In the genomic region with DNA sequence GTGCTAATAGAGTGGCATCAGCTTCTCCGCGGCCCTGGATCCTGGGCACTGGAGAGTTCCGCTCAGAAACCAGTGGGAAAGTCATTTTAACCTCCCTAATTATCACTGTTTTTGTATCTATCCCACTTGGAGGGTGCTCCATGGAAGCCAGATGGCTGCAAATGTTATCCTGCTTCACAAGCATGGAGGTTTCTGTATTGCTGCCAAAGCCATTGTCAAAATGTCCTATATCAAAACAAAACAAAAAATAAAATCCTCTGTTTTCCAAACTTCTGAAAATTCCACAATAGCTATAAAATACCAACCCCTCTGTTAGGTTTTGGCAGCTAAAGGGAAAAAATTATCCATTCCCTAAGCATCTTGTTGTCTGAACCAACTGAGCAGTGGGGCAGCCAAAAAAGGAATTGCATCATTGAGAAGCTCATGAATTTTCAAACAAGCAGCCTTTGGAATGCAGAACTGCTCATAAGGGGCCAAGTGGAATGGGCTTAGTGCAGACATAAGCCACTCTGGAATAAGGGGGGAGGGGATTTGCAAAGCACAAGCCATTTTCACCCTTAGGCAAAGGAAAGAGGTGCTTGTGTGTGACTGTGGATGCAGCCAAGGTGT, we compare ENCODE assay signal across 9 mouse cellular contexts.
DNase-seq lines count a peak whose midpoint lies in the region; ATAC-seq lines count a peak whose summit lies in the region.
"Had no signal": no experiment of that assay in that cellular context is flagged by ENCODE, and none has a peak within 500 bp of the region (broad histone marks: within the 10 kb centered on the region; RNA-seq: fewer than 3 reads in every experiment).

No protein-coding gene starts in this region.

- WGBS in limb, embryonic 13.5 days = 80% methylated on average over 3 of the region's 3 CpGs
- 74% methylated on average over 3 of the region's 3 CpGs for WGBS in limb, embryonic 10.5 days
- WGBS in neural tube, embryonic 14.5 days = 56% methylated on average over 3 of the region's 3 CpGs

- peak; percentile 66 for ATAC-seq in limb, embryonic 13.5 days (ENCODE audit: low FRiP score, low read depth)
- peak; percentile 82 for ATAC-seq in neural tube, embryonic 14.5 days (ENCODE audit: low read depth)
- ATAC-seq in megakaryocyte progenitor cell, adult 5-6 weeks (replicated peaks; ENCODE audit: poor library complexity) = no peak

- H3K9me3 ChIP-seq in limb, embryonic 13.5 days = no peaks in the 10 kb centered on the region
- no peaks in the 10 kb centered on the region for H3K9me3 ChIP-seq in limb, embryonic 10.5 days (replicated peaks)
- no peaks in the 10 kb centered on the region for H3K9me3 ChIP-seq in neural tube, embryonic 14.5 days (ENCODE audit: control insufficient read depth, low read length)
- H3K9me3 ChIP-seq: liver, embryonic 15.5 days had no signal

- no peaks in the 10 kb centered on the region for H3K36me3 ChIP-seq in limb, embryonic 13.5 days
- no peaks in the 10 kb centered on the region for H3K36me3 ChIP-seq in limb, embryonic 10.5 days
- H3K36me3 ChIP-seq in neural tube, embryonic 14.5 days (ENCODE audit: control insufficient read depth, insufficient read depth, low read length) = no peaks in the 10 kb centered on the region
- H3K36me3 ChIP-seq: liver, embryonic 15.5 days had no signal

- no peak overlapping the region for H3K4me2 ChIP-seq in limb, embryonic 13.5 days (replicated peaks)
- H3K4me2 ChIP-seq in neural tube, embryonic 14.5 days (ENCODE audit: low read depth, low read length) = no peak overlapping the region
- H3K4me2 ChIP-seq: liver, embryonic 15.5 days had no signal

- no peak overlapping the region for H3K9ac ChIP-seq in limb, embryonic 13.5 days
- no peak overlapping the region for H3K9ac ChIP-seq in neural tube, embryonic 14.5 days (replicated peaks; ENCODE audit: low read depth, low read length)
- H3K9ac ChIP-seq: liver, embryonic 15.5 days had no signal

- peak overlapping the region; percentile 28; the same call in 1 of the 2 replicates for H3K27ac ChIP-seq in limb, embryonic 13.5 days
- H3K27ac ChIP-seq in limb, embryonic 10.5 days = no peak overlapping the region
- no peak overlapping the region; the same call in 1 of the 2 replicates for H3K27ac ChIP-seq in neural tube, embryonic 14.5 days (ENCODE audit: low read depth, low read length)
- H3K27ac ChIP-seq: liver, embryonic 15.5 days had no signal

- no peak overlapping the region for H3K4me3 ChIP-seq in limb, embryonic 13.5 days
- H3K4me3 ChIP-seq in limb, embryonic 10.5 days = no peak overlapping the region
- no peak overlapping the region for H3K4me3 ChIP-seq in neural tube, embryonic 14.5 days (ENCODE audit: low read depth, low read length)
- H3K4me3 ChIP-seq: liver, embryonic 15.5 days had no signal

- H3K27me3 ChIP-seq in limb, embryonic 13.5 days = no peaks in the 10 kb centered on the region
- H3K27me3 ChIP-seq in limb, embryonic 10.5 days (ENCODE audit: low read depth, poor library complexity, severe bottlenecking) = no peaks in the 10 kb centered on the region
- no peaks in the 10 kb centered on the region for H3K27me3 ChIP-seq in neural tube, embryonic 14.5 days (ENCODE audit: control insufficient read depth, insufficient read depth, low read length)
- H3K27me3 ChIP-seq: liver, embryonic 15.5 days had no signal

- no peak for DNase-seq in limb, embryonic 10.5 days (ENCODE audit: low spot score)
- peak; percentile 33 for DNase-seq in embryo, embryonic 11 days
- DNase-seq in layer of hippocampus, adult 9-11 months = peak; percentile 81
- DNase-seq in urinary bladder, postnatal 10 days (ENCODE audit: low spot score) = no peak
- DNase-seq in spleen, postnatal 10 days (ENCODE audit: low spot score in 2 of 2) = no peak

- H3K4me1 ChIP-seq in limb, embryonic 13.5 days = peaks cover 8% of the 10 kb centered on the region
- H3K4me1 ChIP-seq in limb, embryonic 10.5 days = no peaks in the 10 kb centered on the region
- H3K4me1 ChIP-seq in neural tube, embryonic 14.5 days (ENCODE audit: control insufficient read depth, insufficient read depth, low read length) = no peaks in the 10 kb centered on the region
- H3K4me1 ChIP-seq: liver, embryonic 15.5 days had no signal

Comparison
In these comparisons a context has a peak if more than half of its experiments do, and no peak if none do; other contexts are left out.
1. DNase-seq: peak in embryo, embryonic 11 days (single experiment) and layer of hippocampus, adult 9-11 months (single experiment); none in limb, embryonic 10.5 days (single experiment), urinary bladder, postnatal 10 days (single experiment) and spleen, postnatal 10 days (0 of 2).